Mouse (Mus musculus): ENCODE results near the gene Klf4.

- no peak for TF ChIP-seq CTCF (IDR thresholded peaks at IDR 0.05; ENCODE audit: low read depth)
- no peak for TF ChIP-seq EP300 (optimal IDR thresholded peaks at IDR 0.05)
These were observed 29.8 kb upstream of the Klf4 start for GRCm38 (mm10) chr4:55562062-55562461.

All from stomach, postnatal 0 days (tissue).